Mouse (Mus musculus) stomach, embryonic 15.5 days (tissue): ENCODE measurements around the gene Tnn. TPM values are rescaled to one million over a fixed set of nuclear protein-coding genes. Genes with fewer than 3 reads are reported as not detected.

Experiments used
- ATAC-seq: fragments of 200-750 bp; cut with Nextera tagmentation; 2 replicates; pipeline ENCODE4 v1.8.0; 2017; ENCODE audit warnings: low read depth, moderate number of reproducible peaks, moderate TSS enrichment; ENCODE audit not compliant: insufficient read depth, low FRiP score
- H3K27ac ChIP-seq: fragments of 300-500 bp; sonication (generic); 2 replicates; pipeline ENCODE4 v1.5.1; 2015; ENCODE audit warnings: mild to moderate bottlenecking, inconsistent platforms
- H3K27me3 ChIP-seq: fragments of 300-500 bp; sonication (generic); replicated peaks from 2 replicates; pipeline ENCODE4 v1.6.1; 2015; ENCODE audit warnings: inconsistent platforms
- H3K36me3 ChIP-seq: fragments of 300-500 bp; sonication (generic); 2 replicates; pipeline ENCODE4 v1.6.1; 2015; ENCODE audit warnings: inconsistent platforms
- H3K4me1 ChIP-seq: fragments of 300-500 bp; sonication (generic); 2 replicates; pipeline ENCODE4 v1.6.1; 2015; ENCODE audit warnings: inconsistent platforms
- H3K4me2 ChIP-seq: fragments of 300-500 bp; sonication (generic); 2 replicates; pipeline ENCODE4 v1.6.1; 2015; ENCODE audit warnings: mild to moderate bottlenecking, inconsistent platforms
- H3K4me3 ChIP-seq: fragments of 300-500 bp; sonication (generic); replicated peaks from 2 replicates; pipeline ENCODE4 v1.5.1; 2015; ENCODE audit warnings: inconsistent platforms
- H3K9ac ChIP-seq: fragments of 300-500 bp; sonication (generic); 2 replicates; pipeline ENCODE4 v1.6.1; 2015; ENCODE audit warnings: inconsistent platforms
- H3K9me3 ChIP-seq: fragments of 300-500 bp; sonication (generic); 2 replicates; pipeline ENCODE4 v1.6.1; 2016; ENCODE audit warnings: inconsistent platforms
- WGBS: fragments of 180-500 bp; shearing (Covaris S2); methylation state at CpG from one replicate; pipeline ENCODE4 v1.1.7; 2015; 5-methylcytosine and 5-hydroxymethylcytosine counted together
- polyA plus RNA-seq: library from polyadenylated mRNA; unstranded; fragments of >200 nt; fragmentation: Nextera tagmentation; extraction: Ambion mirVana; gene quantifications from 2 replicates; pipeline ENCODE4 v1.2.1, GENCODE M21; 2015

The Tnn gene
- polyA plus RNA-seq, result 11.3 and 11.6 TPM in 2 replicates

DNA sequence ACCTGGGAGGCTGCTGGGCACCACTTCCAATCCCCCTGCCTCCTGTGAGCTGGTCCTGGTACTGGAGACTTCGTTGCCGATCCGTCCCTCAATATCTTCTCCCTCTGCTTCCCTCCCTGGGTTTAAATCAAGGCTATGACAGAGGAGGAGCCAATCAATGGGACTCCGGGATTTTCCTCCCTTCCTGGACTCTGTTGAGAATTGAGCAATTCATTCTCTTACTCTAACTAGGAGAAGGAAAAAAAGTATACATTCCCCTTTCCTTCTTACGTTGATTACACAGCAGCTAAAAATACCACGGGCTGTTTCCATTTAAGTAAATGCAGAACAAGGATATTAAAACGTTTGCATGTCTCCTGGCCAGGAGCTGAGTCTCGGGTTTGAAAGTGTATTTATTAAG, at the start of gene Tnn:
TSS of gene Tnn (minus strand) at position 101 of the 400 bp plus-strand sequence.
- no peaks in the 10 kb centered on the region for H3K4me1 ChIP-seq
- no peak for ATAC-seq
- peak within 1 kb of the TSS; percentile 23; the same call in 1 of the 2 replicates for H3K4me2 ChIP-seq
- H3K9ac ChIP-seq, result no peak within 1 kb of the TSS
- H3K9me3 ChIP-seq, result no peaks in the 10 kb centered on the region
- peak within 1 kb of the TSS; percentile 71; the same call in 1 of the 2 replicates for H3K27ac ChIP-seq
- no peaks in the 10 kb centered on the region for H3K27me3 ChIP-seq
- H3K4me3 ChIP-seq, result peak within 1 kb of the TSS; percentile 19
- 47% methylated on average over 8 of the region's 8 CpGs for WGBS
- no peaks in the 10 kb centered on the region for H3K36me3 ChIP-seq

DNA sequence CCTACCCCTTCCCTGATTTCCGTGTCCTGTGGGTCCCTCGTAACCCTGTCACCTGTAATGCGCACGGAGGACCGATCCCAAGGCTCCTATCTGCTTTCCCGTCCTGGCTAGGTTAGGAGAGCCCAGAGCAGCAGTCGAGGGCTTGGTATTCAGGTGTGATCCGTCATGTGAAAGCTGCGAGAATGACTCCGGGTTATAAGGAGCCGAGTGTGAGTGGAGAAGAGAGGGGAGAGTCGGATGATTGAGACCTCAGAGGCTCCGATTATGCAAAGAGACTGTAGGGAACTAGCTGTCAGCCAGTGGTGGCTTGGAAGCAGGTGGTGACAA, 41.9 kb upstream of the Tnn start:
- Histone ChIP-seq H3K4me3 (peak overlapping the region; percentile 97), H3K27me3 (no peaks in the 10 kb centered on the region), H3K27ac (peak overlapping the region; percentile 78), H3K9ac (peak overlapping the region; percentile 92), H3K4me2 (peak overlapping the region; percentile 82), H3K4me1 (peaks cover 6% of the 10 kb centered on the region; the same call in 1 of the 2 replicates), H3K36me3 (peaks cover 7% of the 10 kb centered on the region; the same call in 1 of the 2 replicates), H3K9me3 (no peaks in the 10 kb centered on the region)
- peak; percentile 41; the same call in 1 of the 2 replicates for ATAC-seq
- under 1% methylated on average over 13 of the region's 13 CpGs for WGBS

DNA sequence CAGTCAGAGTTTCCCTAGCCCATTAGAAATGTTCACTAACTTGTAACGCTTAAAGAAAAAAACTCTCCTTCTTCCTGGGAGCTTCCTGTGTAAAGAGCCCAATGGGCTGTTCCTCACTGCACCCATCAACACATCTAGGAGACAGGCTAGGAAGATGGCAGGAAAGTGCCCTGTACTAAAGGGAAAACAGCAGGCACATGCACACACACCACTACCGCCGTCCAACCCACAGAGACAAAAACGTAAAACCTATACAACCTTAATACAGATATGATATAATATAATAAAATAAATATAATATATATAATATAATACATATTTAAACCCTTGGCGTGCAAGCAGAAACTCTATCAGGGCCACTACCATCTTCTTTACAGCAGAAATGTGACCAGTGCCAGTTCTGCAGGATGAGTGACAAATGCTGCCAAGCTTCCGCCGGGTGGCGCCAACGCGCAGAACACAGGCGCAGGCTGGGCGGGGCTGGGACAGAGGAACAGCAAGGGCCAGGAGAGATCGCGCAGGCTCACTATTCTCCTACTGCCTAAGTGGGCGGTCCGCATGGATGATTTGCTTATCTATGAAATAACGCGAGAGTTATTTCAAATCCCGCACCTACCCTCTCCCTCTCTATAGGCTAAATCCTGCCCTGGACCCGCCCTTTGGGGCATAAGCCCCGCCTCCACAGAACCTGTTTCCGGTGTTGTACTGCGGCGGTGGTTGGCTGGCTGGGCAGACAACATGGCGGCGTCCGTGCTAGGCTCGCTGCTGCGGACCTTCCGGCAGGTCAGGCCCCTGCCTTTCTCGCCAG, 41.4 kb upstream of the Tnn start, which contains the start of gene Mrps14:
TSS of gene Mrps14 (plus strand) at position 687 of the 808 bp plus-strand sequence.
- no peaks in the 10 kb centered on the region for H3K27me3 ChIP-seq
- H3K36me3 ChIP-seq, result peaks cover 7% of the 10 kb centered on the region; the same call in 1 of the 2 replicates
- peak within 1 kb of the TSS; percentile 92 for H3K9ac ChIP-seq
- ATAC-seq, result peak; percentile 100
- H3K4me1 ChIP-seq, result peaks cover 6% of the 10 kb centered on the region; the same call in 1 of the 2 replicates
- peak within 1 kb of the TSS; percentile 78 for H3K27ac ChIP-seq
- WGBS, result 6% methylated on average over 31 of the region's 31 CpGs
- H3K4me2 ChIP-seq, result peak within 1 kb of the TSS; percentile 82
- H3K4me3 ChIP-seq, result peak within 1 kb of the TSS; percentile 97
- H3K9me3 ChIP-seq, result no peaks in the 10 kb centered on the region

DNA sequence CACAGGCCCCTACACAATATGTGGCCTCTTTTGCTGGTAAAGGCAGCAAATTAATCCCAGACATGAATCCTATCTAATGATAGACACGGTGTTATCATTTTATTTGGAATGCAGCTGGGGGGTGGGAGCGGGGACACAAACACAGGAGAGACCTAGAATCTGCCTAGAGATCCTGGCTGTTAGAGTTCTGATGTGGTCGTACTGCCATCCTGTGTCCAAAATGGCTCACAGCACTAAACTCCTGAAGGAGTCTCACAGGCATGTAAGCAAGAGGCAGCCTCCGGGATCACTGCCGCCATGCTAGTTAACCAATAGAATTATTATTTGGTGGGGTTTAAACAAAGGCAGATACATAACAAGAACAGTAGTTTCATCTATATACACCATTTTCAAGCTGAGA, 31.1 kb upstream of the Tnn start:
- Histone ChIP-seq H3K4me1 (no peaks in the 10 kb centered on the region), H3K4me3 (no peak overlapping the region), H3K36me3 (no peaks in the 10 kb centered on the region), H3K4me2 (no peak overlapping the region), H3K9ac (no peak overlapping the region), H3K27ac (no peak overlapping the region), H3K27me3 (no peaks in the 10 kb centered on the region), H3K9me3 (no peaks in the 10 kb centered on the region)
- 0 out of 2 replicates have a peak, but pooled peaks have one; percentile 27 for ATAC-seq
- WGBS, result 17% methylated on average over 5 of the region's 5 CpGs

DNA sequence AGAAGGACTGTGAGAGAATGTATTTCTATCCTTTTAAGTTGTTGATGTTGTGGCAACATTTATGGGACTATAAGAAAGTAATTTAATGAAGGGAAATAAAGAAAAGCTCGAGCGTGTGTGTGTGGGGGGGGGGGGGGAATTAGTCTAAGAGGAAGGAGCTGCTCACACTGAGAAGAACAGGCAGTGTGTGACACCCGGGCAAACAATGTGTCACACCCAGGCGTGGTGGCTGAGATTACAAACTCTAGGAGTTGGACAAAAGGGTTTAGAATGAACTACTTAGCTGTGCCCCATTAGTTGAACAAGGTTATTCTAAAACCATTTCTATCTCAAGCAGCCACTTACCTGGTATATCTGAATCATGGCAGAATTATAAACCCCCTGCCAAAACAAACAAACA, 27.8 kb upstream of the Tnn start:
- WGBS, result 59% methylated on average over 4 of the region's 4 CpGs
- Histone ChIP-seq H3K9ac (no peak overlapping the region), H3K36me3 (no peaks in the 10 kb centered on the region), H3K27me3 (no peaks in the 10 kb centered on the region), H3K9me3 (no peaks in the 10 kb centered on the region), H3K4me2 (no peak overlapping the region), H3K27ac (no peak overlapping the region), H3K4me3 (no peak overlapping the region), H3K4me1 (no peaks in the 10 kb centered on the region)
- no peak for ATAC-seq

DNA sequence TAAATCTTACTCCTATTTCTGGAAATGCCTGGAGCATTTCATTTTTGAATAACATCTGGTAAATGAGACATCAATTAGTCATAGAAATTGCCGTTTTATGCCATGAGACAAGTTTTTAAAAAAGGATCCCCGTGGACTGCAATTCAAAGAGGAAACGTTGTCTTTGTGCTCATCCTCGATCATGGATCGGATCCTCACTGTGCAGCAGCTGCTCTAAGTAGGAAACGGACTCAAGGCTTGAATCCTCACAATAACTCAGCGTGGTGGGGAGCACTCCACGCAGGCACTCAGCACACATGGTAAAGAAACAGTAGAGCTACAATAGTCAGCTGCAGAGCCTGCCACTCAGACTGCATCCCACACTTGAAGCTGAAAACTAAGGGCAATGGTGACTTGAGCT, 23.5 kb upstream of the Tnn start:
- 76% methylated on average over 8 of the region's 8 CpGs for WGBS
- Histone ChIP-seq H3K4me2 (no peak overlapping the region), H3K27ac (no peak overlapping the region), H3K4me3 (no peak overlapping the region), H3K27me3 (no peaks in the 10 kb centered on the region), H3K4me1 (no peaks in the 10 kb centered on the region), H3K36me3 (no peaks in the 10 kb centered on the region), H3K9me3 (no peaks in the 10 kb centered on the region), H3K9ac (no peak overlapping the region)
- ATAC-seq, result no peak

DNA sequence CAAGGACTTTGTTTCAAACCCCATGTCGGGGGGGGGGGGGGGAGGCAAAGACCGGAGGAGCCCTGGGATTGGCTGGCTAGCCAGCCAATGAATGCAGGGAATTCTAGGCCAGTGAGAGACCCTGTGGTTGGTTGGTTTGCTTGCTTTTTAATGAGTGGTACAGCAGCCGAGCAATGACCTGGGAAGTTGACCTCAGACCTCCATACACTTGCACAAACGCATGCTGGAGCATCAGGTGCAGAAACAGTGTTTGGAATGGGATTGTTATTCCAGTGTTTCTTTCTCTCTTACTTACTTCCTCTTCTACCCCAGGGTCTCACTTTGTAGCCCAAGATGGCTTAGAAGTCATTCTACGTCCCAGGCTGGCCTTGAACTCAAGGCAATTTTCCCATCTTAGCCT, 13.2 kb upstream of the Tnn start:
- 51% methylated on average over 5 of the region's 5 CpGs for WGBS
- Histone ChIP-seq H3K36me3 (no peaks in the 10 kb centered on the region), H3K9me3 (no peaks in the 10 kb centered on the region), H3K9ac (no peak overlapping the region), H3K27ac (no peak overlapping the region), H3K4me3 (no peak overlapping the region), H3K4me2 (no peak overlapping the region), H3K4me1 (no peaks in the 10 kb centered on the region), H3K27me3 (no peaks in the 10 kb centered on the region)
- ATAC-seq, result no peak

DNA sequence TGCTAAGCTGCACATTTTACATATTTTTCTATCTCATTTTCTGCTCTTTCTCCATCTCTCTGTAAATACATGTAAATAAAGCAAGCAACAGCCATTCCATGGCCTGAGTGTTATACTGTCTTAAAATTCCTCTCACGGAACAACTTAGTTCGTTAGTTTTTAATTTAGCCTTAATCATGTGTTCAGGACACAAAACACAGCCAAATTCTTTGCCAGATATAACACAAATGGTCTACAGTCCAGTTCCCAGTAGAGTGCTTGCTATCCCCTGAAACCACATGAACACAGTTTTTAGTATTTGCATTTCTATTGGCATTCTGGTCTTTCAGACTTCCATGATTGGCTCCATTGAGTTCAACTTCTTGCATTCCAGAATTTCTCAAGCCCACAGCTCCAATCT, 4.8 kb upstream of the Tnn start:
- H3K9ac ChIP-seq, result no peak overlapping the region
- no peak overlapping the region for H3K4me2 ChIP-seq
- H3K4me3 ChIP-seq, result no peak overlapping the region
- no peaks in the 10 kb centered on the region for H3K9me3 ChIP-seq
- no peak for ATAC-seq
- WGBS, result 96% methylated on average over 2 of the region's 2 CpGs
- H3K36me3 ChIP-seq, result no peaks in the 10 kb centered on the region
- no peaks in the 10 kb centered on the region for H3K27me3 ChIP-seq
- no peak overlapping the region for H3K27ac ChIP-seq
- H3K4me1 ChIP-seq, result no peaks in the 10 kb centered on the region

DNA sequence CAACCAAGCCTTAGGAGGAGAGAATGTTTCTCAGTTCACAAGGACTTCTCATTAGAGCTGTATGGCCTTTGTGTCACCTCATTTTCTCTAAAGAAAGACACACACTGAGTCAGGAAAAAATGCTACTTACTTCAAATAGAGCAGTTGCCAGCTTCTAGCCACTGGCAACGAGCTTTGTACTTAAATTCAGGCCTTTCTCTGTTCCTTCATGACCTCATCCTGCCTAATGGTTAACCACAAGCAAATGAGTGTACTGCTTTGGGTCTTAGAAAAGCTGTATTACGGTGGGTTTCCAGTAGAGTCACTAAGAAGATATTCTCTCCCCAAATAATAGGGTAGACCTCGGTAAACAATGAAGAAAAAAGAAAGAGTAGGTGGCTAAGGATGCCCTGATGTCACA, 2.7 kb downstream of the Tnn start:
- no peaks in the 10 kb centered on the region for H3K9me3 ChIP-seq
- 67% methylated on average over 3 of the region's 3 CpGs for WGBS
- no peak overlapping the region for H3K27ac ChIP-seq
- H3K9ac ChIP-seq, result no peak overlapping the region
- ATAC-seq, result no peak
- no peak overlapping the region for H3K4me3 ChIP-seq
- H3K4me1 ChIP-seq, result no peaks in the 10 kb centered on the region
- H3K27me3 ChIP-seq, result no peaks in the 10 kb centered on the region
- H3K4me2 ChIP-seq, result no peak overlapping the region
- H3K36me3 ChIP-seq, result no peaks in the 10 kb centered on the region

DNA sequence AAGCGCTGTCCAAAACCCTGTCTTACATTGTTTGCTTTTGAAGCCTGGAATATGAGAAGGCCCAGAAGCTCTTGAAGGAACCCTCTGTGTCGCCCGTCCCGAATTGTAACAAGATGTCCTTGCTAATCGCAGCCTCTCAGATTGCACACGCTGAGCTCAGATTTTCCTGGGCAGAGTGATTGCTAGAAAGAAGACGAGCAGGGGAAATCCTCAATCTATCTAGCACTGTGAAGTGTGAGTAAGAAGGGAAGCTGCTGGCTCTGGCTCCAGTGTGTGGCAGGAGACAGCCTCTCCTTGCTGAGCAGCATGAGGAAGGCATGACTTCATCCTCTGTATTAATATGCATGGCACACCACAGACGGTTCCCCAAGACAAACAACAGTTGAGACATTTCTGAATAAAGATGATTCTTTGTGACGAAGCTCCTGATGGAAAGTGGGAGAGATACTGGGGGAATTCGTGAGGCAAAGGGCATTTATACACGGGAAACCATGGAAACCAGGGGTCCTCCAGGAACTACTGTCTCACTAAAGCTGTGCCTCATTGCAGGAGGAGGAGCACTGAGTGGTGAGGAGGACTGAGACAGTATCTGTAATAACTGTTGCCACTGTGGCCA, 4.0 kb downstream of the Tnn start:
- no peaks in the 10 kb centered on the region for H3K27me3 ChIP-seq
- H3K4me3 ChIP-seq, result no peak overlapping the region

DNA sequence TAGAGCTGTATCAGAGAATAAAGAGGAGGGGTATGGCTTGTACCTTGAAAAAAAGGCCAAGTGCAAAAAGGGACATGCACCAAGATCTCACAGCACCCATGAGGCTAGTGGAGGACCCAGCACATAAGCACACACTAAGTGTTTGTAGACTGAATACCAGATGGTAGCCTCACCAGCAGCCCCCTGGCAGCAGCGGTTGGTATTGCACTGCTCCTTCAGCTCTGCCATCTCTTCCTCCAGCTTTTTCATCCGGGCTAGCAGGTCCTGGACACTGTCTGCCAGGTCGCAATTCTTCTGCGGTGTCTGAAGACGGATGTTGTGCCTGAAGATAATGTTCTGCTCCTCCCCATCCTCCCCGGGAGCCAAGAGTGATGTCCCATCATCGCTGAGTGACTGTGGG, 6.1 kb downstream of the Tnn start:
- no peaks in the 10 kb centered on the region for H3K36me3 ChIP-seq
- no peaks in the 10 kb centered on the region for H3K27me3 ChIP-seq
- WGBS, result 82% methylated on average over 7 of the region's 7 CpGs
- no peak overlapping the region for H3K9ac ChIP-seq
- H3K27ac ChIP-seq, result no peak overlapping the region
- H3K4me3 ChIP-seq, result no peak overlapping the region
- ATAC-seq, result no peak
- H3K4me2 ChIP-seq, result no peak overlapping the region
- H3K4me1 ChIP-seq, result no peaks in the 10 kb centered on the region
- no peaks in the 10 kb centered on the region for H3K9me3 ChIP-seq

More for the DNA sequence above, 4.0 kb downstream of the Tnn start:
- H3K9me3 ChIP-seq, result no peaks in the 10 kb centered on the region
- H3K36me3 ChIP-seq, result no peaks in the 10 kb centered on the region
- no peak for ATAC-seq
- H3K4me1 ChIP-seq, result no peaks in the 10 kb centered on the region
- WGBS, result 62% methylated on average over 11 of the region's 11 CpGs
- H3K4me2 ChIP-seq, result no peak overlapping the region
- H3K27ac ChIP-seq, result no peak overlapping the region
- no peak overlapping the region for H3K9ac ChIP-seq

DNA sequence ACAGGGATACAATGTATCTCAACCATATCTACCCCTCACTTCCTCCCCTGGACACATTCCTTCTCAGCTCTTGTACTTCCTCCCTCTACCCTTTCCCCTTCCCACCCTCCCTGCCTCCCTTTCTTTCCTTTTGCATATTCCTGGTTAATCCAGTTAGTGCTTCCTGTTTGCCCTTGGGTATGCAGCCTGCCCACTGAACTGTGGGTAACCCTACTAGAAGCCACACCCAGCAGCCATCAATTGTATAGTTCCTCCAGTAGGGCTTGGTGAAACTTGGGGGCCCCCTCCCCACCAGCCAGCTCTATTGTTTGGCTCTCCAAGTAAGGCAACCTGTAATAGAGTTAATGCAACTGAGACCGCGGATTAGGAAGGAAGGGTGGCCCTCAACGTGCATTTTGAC, 7.8 kb downstream of the Tnn start:
- no peak for ATAC-seq
- 67% methylated on average over 3 of the region's 3 CpGs for WGBS
- Histone ChIP-seq H3K4me1 (no peaks in the 10 kb centered on the region), H3K9me3 (no peaks in the 10 kb centered on the region), H3K27ac (no peak overlapping the region), H3K36me3 (no peaks in the 10 kb centered on the region), H3K9ac (no peak overlapping the region), H3K4me3 (no peak overlapping the region), H3K27me3 (no peaks in the 10 kb centered on the region), H3K4me2 (no peak overlapping the region)
